Mouse (Mus musculus): ENCODE results near the gene Shq1. TPM values are rescaled to one million over a fixed set of nuclear protein-coding genes. Genes with fewer than 3 reads are reported as not detected.

Shq1 gene
- total RNA-seq, 2 experiments from 2014 or later: 5.8 to 6.7 TPM

DNA sequence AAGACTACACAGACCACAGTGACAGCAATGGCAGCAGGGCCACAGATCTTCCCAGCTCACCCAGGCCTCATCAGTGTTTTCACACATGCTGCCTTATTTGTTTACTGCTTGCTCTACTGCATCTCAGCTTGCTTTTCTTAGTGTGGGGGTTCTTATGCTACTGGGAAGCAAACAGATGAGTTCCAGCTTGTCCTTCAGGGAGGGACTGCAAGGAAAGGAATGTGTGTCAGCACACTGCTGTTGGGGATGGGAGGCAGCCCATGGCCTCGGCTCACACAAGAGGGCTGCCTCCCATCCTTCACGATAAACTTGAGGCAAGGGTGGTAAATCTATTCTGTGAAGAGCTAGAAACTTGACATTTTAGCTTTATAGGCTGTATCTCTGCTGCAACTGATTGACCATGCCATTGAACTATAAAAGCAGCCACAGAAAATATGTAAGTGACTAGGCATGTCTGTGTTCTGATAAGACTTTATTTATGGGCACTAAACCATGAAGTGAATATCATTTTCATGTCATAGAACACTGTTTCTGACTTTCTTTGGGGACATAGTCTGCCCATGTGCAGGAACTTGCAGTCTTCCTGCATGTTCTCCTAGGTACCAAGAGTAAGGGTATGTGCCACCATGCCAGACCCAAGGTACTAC lies 48.0 kb downstream of the Shq1 start:
- Histone ChIP-seq H3K27ac (no peak overlapping the region), H3K4me3 (no peak overlapping the region)
- no peak for TF ChIP-seq CTCF (IDR thresholded peaks at IDR 0.05)
- intact Hi-C loops (cut with DNase I): no loop called here
- DNase-seq (ENCODE audit: extremely low spot score in 1 of 2, low spot score in 2 of 2): no peak

DNA sequence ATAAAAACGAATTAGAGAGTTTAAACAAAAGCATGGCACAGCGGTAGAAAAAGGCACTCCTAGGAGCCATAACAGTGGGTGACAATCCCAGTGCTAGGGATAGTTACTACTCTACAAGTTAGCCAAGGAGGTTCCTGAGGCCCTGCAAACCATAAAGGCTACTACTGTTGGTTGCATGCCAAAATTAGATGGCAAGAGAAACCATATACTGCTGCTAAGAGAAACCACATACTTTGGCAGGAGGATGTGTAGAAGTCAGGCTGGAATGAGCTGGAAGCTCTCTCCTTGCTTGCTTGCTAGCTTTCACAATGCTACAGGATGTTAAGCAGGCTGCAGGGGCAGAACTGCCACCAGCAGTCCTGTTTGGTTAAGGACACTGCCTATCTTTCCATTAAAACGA lies 50.5 kb downstream of the Shq1 start:
- no peak for DNase-seq (ENCODE audit: extremely low spot score in 1 of 2, low spot score in 2 of 2)
- Histone ChIP-seq H3K4me3 (no peak overlapping the region), H3K27ac (no peak overlapping the region)
- no peak for TF ChIP-seq CTCF (IDR thresholded peaks at IDR 0.05)
- intact Hi-C loops (cut with DNase I): no loop called here

DNA sequence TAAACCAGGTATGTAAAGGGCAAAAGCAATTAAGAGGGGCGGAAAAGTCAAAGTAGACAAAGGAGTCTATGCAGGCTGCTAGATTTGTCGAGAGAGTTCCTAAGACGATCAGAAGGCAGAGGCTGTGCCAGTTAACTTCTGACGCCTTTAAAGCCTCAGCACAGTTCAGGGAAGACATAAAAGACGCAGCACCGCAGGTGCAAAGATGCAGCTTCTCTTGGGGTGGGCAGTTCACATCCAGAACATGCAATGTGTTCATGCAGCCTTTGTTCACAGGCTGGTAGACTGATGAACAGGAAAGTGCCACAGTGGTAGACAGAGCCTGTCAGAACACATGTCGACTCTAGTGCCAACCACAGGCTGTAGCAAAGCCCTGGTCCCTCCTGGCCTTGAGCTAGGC lies 51.6 kb downstream of the Shq1 start:
- H3K27ac ChIP-seq: no peak overlapping the region
- TF ChIP-seq CTCF (IDR thresholded peaks at IDR 0.05): no peak
- no peak for DNase-seq (ENCODE audit: extremely low spot score in 1 of 2, low spot score in 2 of 2)
- H3K4me3 ChIP-seq: no peak overlapping the region
- intact Hi-C loops (cut with DNase I): no loop called here

DNA sequence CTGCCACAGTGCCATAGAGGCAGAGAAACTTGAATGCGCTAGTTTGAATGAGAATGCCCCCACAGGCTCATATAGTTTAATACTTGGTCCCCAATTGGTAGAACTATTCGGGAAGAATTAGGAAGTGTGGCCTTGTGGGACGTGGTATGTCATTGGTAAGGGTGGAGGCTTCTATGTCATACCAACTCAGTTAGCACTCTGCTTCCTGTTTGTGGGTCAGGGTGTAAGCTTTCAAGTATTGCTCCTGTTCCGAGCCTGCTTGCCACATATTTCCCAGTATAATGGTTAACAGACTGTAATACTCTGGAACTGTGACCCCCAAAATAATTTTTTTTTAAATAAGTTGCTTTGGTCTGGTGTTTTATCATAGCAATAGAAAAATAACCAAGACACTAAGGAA lies 54.8 kb downstream of the Shq1 start:
- Histone ChIP-seq H3K27ac (no peak overlapping the region), H3K4me3 (no peak overlapping the region)
- no peak for TF ChIP-seq CTCF (IDR thresholded peaks at IDR 0.05)
- DNase-seq (ENCODE audit: extremely low spot score in 1 of 2, low spot score in 2 of 2): no peak
- intact Hi-C loops (cut with DNase I): no loop called here

DNA sequence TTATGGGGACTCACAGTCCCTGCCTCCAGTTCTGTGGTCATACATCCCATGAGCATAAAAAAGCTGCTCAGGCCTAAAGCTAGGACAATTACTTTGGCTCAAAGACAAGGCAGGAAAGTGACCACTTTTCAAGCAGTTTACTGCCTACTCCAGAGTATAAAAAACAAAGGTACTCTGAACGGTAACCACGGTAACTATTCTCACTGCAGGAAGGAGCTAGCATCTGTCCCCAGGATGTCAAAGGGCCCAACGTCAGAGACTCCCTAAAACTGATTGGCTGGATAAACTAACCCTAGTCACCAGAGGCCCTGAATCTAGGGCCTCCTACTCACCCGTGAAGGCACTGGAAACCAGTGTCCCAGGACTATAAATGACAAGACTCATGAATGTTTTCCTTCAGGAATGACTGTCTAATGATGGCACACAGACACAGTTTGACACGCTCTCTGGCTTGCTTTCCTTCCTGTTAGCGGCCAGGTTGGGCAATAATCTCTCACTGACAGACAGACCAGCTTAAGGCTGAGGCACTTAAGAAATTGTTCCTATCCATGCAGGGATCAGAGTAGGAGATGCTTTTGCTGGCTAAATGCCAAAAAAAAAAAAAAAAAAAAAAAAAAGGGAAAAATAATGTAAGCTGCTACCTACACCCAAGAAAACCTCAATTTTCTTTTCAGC lies 57.2 kb downstream of the Shq1 start:
- DNase-seq (ENCODE audit: extremely low spot score in 1 of 2, low spot score in 2 of 2): no peak
- Histone ChIP-seq H3K4me3 (no peak overlapping the region), H3K27ac (no peak overlapping the region)
- TF ChIP-seq CTCF (IDR thresholded peaks at IDR 0.05): no peak
- intact Hi-C loops (cut with DNase I): loop anchor here (5.0 kb wide), 1 partner anchor 264 kb away; no protein-coding TSS in a partner anchor

DNA sequence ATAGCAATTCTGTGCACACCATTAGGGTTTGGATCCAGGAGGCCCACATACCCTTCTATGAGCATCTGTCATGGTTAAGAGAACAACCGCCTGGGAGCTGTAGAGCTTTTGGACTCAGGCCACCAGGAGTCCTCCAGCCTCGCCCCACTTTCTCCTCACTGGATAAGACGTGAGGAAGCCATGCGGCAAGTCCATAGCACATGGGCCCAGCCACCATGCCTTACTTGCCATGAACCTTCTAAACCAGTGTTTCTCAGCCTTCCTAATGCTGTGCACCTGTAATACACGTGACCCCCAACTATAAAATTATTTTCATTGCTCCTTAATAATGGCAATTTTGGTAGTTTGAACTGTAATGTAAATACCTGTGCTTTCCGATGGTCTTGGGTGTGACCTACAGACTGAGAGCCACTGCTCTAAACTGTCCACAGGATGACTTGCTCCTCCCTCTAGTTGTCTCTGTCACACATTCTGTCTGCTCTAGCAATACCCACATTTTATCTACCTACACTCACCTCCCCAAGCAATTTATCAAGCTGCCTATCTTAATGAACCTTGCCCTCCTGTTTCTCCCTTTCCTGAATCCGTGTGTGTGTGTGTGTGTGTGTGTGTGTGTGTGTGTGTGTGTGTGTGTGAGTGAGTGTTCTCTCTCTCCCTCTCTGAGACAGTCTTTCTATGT lies 59.9 kb downstream of the Shq1 start:
- intact Hi-C loops (cut with DNase I): loop anchor here (5.0 kb wide), 1 partner anchor 266 kb away; no protein-coding TSS in a partner anchor
- H3K27ac ChIP-seq: no peak overlapping the region
- no peak for TF ChIP-seq CTCF (IDR thresholded peaks at IDR 0.05)
- no peak overlapping the region for H3K4me3 ChIP-seq
- DNase-seq (ENCODE audit: extremely low spot score in 1 of 2, low spot score in 2 of 2): no peak

DNA sequence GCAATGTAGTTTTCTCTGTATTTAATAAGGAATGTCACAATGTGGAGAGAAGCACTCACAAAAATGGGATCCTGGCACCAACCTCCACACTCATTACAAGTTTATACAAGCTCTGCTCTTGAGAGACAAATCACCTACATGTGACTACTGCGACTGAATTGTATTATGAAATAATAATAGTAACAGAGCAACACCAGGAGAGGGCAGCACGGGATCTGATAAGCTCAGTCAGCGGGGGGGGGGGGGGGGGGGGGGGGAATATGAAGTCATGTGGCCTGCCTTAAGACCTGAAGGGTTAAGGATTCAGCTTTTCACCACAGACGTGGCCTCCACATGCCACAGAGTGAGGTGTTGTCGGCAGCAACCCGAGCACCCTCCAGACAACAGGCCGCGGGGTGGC lies 60.8 kb downstream of the Shq1 start:
- Histone ChIP-seq H3K27ac (no peak overlapping the region), H3K4me3 (no peak overlapping the region)
- no peak; the same call in 1 of the 2 replicates for TF ChIP-seq CTCF (IDR thresholded peaks at IDR 0.05)
- intact Hi-C loops (cut with DNase I): loop anchor here (5.0 kb wide), 1 partner anchor 267 kb away; no protein-coding TSS in a partner anchor
- no peak for DNase-seq (ENCODE audit: extremely low spot score in 1 of 2, low spot score in 2 of 2)

DNA sequence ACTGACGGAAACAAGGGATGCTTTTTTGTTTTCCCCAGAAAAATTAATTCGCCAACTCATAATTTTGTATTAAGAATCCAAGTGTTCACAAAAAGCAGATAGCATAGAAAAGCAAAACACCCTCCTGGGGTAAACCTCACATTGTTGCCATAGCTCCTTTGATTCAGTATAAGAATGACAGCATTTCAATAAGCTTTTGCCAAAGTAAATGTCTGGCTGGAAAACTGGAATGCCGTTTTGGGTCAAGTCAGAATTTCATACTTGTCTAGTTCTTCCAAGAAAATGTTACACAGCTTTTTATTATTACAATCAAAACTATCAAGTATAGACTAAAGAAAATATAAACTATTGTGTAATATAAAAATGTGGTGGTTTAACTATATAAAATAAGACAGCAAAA lies 61.7 kb downstream of the Shq1 start:
- intact Hi-C loops (cut with DNase I): no loop called here
- no peak overlapping the region for H3K4me3 ChIP-seq
- no peak for TF ChIP-seq CTCF (IDR thresholded peaks at IDR 0.05)
- no peak overlapping the region for H3K27ac ChIP-seq
- DNase-seq (ENCODE audit: extremely low spot score in 1 of 2, low spot score in 2 of 2): no peak

DNA sequence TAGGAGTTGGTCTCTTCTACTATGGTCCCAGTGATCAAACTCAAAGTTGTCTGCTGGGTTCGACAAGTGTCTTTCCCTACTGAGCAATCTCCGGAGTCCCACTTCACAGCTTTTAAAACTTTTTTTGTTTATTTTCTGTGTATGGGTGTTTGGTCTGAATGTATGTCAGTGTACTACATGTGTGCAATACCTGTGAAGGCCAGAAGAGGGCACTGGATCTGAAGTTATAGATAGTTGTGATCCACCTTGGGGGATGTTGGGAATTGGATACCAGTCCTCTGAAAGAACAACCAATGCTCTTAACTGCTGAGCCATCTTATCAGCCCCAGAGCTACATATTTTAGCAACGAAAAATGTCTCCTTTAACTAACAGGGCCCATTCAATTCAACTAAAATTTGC lies 62.5 kb downstream of the Shq1 start:
- peak; percentile 51 for TF ChIP-seq CTCF (IDR thresholded peaks at IDR 0.05)
- intact Hi-C loops (cut with DNase I): no loop called here
- no peak for DNase-seq (ENCODE audit: extremely low spot score in 1 of 2, low spot score in 2 of 2)
- H3K27ac ChIP-seq: no peak overlapping the region
- H3K4me3 ChIP-seq: no peak overlapping the region

DNA sequence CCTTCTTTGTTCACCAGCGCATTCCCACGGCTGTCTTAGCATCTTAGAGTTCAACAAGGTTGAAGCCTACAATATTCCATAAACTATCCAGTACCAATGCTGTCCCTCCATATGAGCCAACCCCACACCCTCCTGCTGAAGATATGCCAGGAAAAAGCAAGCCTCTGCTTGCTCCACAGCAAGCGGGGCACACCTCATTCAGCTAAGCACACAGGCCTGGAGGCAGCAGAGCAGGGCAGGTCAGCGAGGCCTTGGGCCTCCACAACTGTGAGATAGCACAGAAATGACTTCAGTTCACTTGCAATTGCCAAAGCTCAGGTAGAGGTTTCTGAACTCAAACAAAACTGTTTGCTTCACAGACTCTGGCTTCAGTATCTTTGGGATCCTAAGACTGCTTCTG lies 64.2 kb downstream of the Shq1 start:
- TF ChIP-seq CTCF (IDR thresholded peaks at IDR 0.05): no peak
- intact Hi-C loops (cut with DNase I): no loop called here
- H3K4me3 ChIP-seq: no peak overlapping the region

DNA sequence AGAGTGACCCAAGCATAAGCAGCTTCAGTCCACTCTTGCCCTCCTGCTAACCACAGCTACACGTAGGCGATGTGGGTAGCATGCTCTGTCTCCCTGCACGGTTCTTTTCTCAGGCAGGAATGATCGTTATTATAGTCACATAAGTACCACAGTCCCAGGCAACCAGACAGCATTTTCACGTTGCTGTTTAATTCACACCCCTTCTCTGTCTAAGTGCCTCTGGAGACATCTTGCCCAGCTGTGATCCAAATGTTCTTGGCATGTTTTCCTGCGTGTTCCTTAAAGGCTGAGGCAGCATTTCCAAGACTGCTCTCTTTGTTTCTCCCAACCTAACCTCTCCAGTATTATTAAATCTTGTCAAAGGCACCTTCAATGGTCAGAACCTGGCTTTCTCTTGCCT lies 67.3 kb downstream of the Shq1 start:
- intact Hi-C loops (cut with DNase I): no loop called here
- Histone ChIP-seq H3K4me3 (no peak overlapping the region), H3K27ac (no peak overlapping the region)
- no peak for TF ChIP-seq CTCF (IDR thresholded peaks at IDR 0.05)
- DNase-seq (ENCODE audit: extremely low spot score in 1 of 2, low spot score in 2 of 2): no peak

More for the DNA sequence above, 64.2 kb downstream of the Shq1 start:
- no peak for DNase-seq (ENCODE audit: extremely low spot score in 1 of 2, low spot score in 2 of 2)
- no peak overlapping the region for H3K27ac ChIP-seq

DNA sequence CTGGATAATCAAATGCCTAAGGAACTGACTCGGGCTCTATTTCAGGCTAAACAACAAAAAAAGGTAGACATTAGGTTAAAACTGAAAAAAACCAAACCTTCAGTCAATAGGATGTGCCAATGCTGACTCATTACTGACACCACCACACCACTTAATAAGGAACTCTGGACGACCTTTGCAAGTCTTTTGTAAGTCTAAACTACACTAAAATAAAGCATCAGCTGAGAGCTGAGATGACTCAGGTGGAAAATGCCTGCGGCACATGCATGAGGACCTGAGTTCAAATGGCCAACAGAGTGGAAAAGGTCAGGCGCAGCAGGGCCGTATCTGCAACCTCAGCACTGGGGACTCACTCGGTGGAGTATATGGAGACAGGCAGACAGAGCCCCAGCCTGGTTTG lies 69.3 kb downstream of the Shq1 start:
- intact Hi-C loops (cut with DNase I): no loop called here
- DNase-seq (ENCODE audit: extremely low spot score in 1 of 2, low spot score in 2 of 2): no peak
- no peak overlapping the region for H3K4me3 ChIP-seq
- no peak for TF ChIP-seq CTCF (IDR thresholded peaks at IDR 0.05)
- no peak overlapping the region for H3K27ac ChIP-seq
